Mouse (Mus musculus) urinary bladder, postnatal 0 days (tissue): ENCODE results near the gene Hcst. TPM values are rescaled to one million over a fixed set of nuclear protein-coding genes. Genes with fewer than 3 reads are reported as not detected.

Experiments
- polyA plus RNA-seq: library from polyadenylated mRNA; unstranded; fragments of >200 nt; fragmentation: Nextera tagmentation; extraction: Ambion mirVana; gene quantifications from 2 replicates; pipeline ENCODE4 v1.2.1, GENCODE M21; 2015

Hcst gene
- polyA plus RNA-seq = 2.4 and 10.2 TPM in 2 replicates

GRCm38 (mm10) chr7:30419561-30420499, at the start of gene Hcst:
Hcst (minus strand) TSS chr7:30419854.

GRCm38 (mm10) chr7:30457629-30458330, 38.1 kb upstream of the Hcst start, which contains the start of the genes Kirrel2 and Nphs1:
Kirrel2 (minus strand) TSS chr7:30457690.
Nphs1 (plus strand) TSS chr7:30458315.

GRCm38 (mm10) chr7:30444971-30445751, 25.5 kb upstream of the Hcst start, which contains the start of gene Aplp1:
Aplp1 (minus strand) TSS chr7:30445535.

DNA sequence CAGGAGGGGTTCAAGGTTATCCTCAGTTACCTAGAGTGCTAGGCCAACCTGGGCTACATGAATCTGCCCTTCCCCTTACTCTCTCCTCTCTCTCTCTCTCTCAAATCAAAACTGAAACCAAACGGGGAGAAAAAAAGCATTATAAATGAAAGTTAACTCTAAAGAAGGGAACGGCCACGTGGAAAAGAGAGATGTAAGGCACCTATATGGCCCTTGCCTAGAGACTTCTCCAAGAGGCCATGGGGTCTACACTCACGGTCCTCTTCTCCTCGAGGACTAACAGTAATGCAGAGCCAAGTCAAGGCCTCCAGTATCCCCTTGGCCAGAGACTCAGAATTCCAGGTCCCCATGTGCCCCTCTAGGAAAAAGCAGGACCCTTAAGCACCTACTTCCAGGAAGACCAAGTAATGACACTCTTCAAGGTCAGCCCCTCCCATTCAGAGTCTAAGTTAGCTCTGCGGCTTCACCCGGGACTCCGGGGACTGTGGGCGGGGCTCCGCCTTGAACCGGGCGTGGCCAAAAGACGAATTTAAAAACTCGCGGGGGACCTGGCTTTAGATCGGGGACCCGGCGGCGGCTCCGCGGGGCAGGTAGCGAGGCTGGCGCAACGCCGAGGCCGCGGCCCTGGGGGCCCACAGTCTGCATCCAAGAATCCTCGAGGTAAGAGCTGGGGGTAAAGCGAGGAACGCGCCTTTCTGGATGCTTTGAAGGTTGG, 1.7 kb upstream of the Hcst start, which contains the start of gene Nfkbid:
Gene Nfkbid, plus strand, starts transcription at position 558 of the 715 bp plus-strand sequence.

GRCm38 (mm10) chr7:30413596-30413995, 6.1 kb downstream of the Hcst start, which contains the start of gene Tyrobp:
Tyrobp (plus strand) TSS chr7:30413760.

Other genes starting within 250 kb of the Hcst start
- gene Cox7a1, start 235.7 kb downstream of the Hcst start, polyA plus RNA-seq = 21.7 and 23.2 TPM in 2 replicates
- gene Capns1, start 221.0 kb downstream of the Hcst start, polyA plus RNA-seq = 152 and 156 TPM in 2 replicates
- gene Polr2i, start 187.9 kb downstream of the Hcst start, polyA plus RNA-seq = 74.1 and 98.9 TPM in 2 replicates
- 151 and 152 TPM in 2 replicates for gene Tbcb, start 187.6 kb downstream of the Hcst start, polyA plus RNA-seq
- gene Ovol3, start 184.1 kb downstream of the Hcst start, polyA plus RNA-seq = not detected in 2 replicates
- gene Thap8, start 139.8 kb downstream of the Hcst start, polyA plus RNA-seq = 0.35 and 0.42 TPM in 2 replicates
- gene Wdr62, start 139.4 kb downstream of the Hcst start, polyA plus RNA-seq = 1.8 and 3.0 TPM in 2 replicates
- 13.0 and 13.9 TPM in 2 replicates for gene Clip3, start 128.1 kb downstream of the Hcst start, polyA plus RNA-seq
- gene Alkbh6, start 111.1 kb downstream of the Hcst start, polyA plus RNA-seq = 44.3 and 50.6 TPM in 2 replicates
- 3.8 and 4.1 TPM in 2 replicates for gene Syne4, start 105.0 kb downstream of the Hcst start, polyA plus RNA-seq
- not detected in 2 replicates for gene E130208F15Rik, start 98.1 kb downstream of the Hcst start, polyA plus RNA-seq
- gene Sdhaf1, start 96.0 kb downstream of the Hcst start, polyA plus RNA-seq = 15.7 and 16.6 TPM in 2 replicates
- gene Lrfn3, start 57.1 kb downstream of the Hcst start, polyA plus RNA-seq = 2.8 and 3.7 TPM in 2 replicates
- gene Tyrobp, start 6.1 kb downstream of the Hcst start, polyA plus RNA-seq = 74.3 and 230 TPM in 2 replicates
- gene Nfkbid, start 1.9 kb upstream of the Hcst start, polyA plus RNA-seq = 0.84 and 1.4 TPM in 2 replicates
- 8.7 and 9.1 TPM in 2 replicates for gene Aplp1, start 25.7 kb upstream of the Hcst start, polyA plus RNA-seq
- not detected in 2 replicates for gene Kirrel2, start 37.8 kb upstream of the Hcst start, polyA plus RNA-seq
- 0.12 TPM in 1 of 2 replicates, not detected in the other for gene Nphs1, start 38.5 kb upstream of the Hcst start, polyA plus RNA-seq
- gene Prodh2, start 73.8 kb upstream of the Hcst start, polyA plus RNA-seq = 0.21 and 0.36 TPM in 2 replicates
- 2.5 and 2.6 TPM in 2 replicates for gene Arhgap33, start 115.2 kb upstream of the Hcst start, polyA plus RNA-seq
- gene Hspb6, start 132.3 kb upstream of the Hcst start, polyA plus RNA-seq = 391 and 404 TPM in 2 replicates
- 3.2 and 3.9 TPM in 2 replicates for gene Proser3, start 132.4 kb upstream of the Hcst start, polyA plus RNA-seq
- 21.1 and 25.6 TPM in 2 replicates for gene Lin37, start 140.0 kb upstream of the Hcst start, polyA plus RNA-seq
- gene U2af1l4, start 143.4 kb upstream of the Hcst start, polyA plus RNA-seq = 69.5 and 73.2 TPM in 2 replicates
- gene Gm49396, start 143.5 kb upstream of the Hcst start, polyA plus RNA-seq = 2.7 and 2.8 TPM in 2 replicates
- gene Psenen, start 143.8 kb upstream of the Hcst start, polyA plus RNA-seq = 114 and 127 TPM in 2 replicates
- 1.1 and 1.6 TPM in 2 replicates for gene Igflr1, start 145.6 kb upstream of the Hcst start, polyA plus RNA-seq
- gene Kmt2b, start 168.9 kb upstream of the Hcst start, polyA plus RNA-seq = 4.8 TPM in 2 replicates
- 2.4 and 3.5 TPM in 2 replicates for gene Zbtb32, start 179.1 kb upstream of the Hcst start, polyA plus RNA-seq
- 1,486 and 1,535 TPM in 2 replicates for gene Upk1a, start 193.0 kb upstream of the Hcst start, polyA plus RNA-seq
- 1,042 and 1,083 TPM in 2 replicates for gene Cox6b1, start 206.3 kb upstream of the Hcst start, polyA plus RNA-seq
- not detected in 2 replicates for gene Etv2, start 216.0 kb upstream of the Hcst start, polyA plus RNA-seq
- 87.7 and 91.8 TPM in 2 replicates for gene Rbm42, start 230.5 kb upstream of the Hcst start, polyA plus RNA-seq
- 10.3 and 11.1 TPM in 2 replicates for gene Haus5, start 245.1 kb upstream of the Hcst start, polyA plus RNA-seq